Mouse (Mus musculus) MN1 (cell line): Measurements from ENCODE around the gene Galnt15.

Experiments
- DNase-seq: peaks from one replicate; pipeline ENCODE4 v3.0.0-alpha.2; 2016; ENCODE audit warnings: low spot score

The Galnt15 gene

GRCm38 (mm10) chr14:32091124-32091523 lies 62.3 kb downstream of the Galnt15 start:
- DNase-seq = no peak

DNA sequence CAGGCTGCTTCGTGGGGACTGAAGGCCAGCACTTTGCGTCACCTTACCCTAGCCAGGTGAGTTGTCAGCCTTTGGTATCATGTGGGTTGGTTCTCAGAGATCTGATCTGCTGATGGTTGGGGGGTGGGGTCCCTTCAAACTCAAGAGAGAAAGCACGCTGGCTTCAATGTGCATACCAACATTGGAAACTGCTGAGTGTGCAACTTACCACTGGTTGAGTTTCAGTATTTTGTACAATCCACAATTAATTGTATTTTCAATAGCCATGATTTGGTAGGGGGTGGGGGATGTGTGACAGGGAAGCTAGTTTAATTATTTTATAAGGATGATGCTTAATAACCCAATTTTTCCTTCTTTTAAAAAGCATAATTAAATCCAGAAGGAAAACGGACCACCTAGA lies 62.9 kb downstream of the Galnt15 start:
- DNase-seq = no peak

DNA sequence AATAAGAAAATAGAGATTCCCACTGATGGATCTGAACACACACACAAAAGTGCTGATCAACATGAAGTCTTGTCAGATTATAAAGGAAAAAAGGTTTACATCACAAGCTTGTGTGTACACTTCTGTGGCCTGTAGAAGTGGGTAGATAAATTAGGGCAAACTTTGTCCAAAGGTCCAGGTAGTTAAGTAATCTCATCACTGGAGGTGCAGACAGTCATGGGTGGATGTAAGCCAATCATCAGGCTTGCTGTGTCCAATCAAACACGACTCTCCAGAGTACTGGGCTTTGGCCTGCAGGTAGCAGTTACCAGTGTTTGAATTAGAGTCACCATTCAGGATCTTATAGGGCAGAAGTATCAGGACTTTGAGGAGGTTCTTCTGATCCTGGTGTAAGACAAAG lies 64.2 kb downstream of the Galnt15 start:
- no peak for DNase-seq

DNA sequence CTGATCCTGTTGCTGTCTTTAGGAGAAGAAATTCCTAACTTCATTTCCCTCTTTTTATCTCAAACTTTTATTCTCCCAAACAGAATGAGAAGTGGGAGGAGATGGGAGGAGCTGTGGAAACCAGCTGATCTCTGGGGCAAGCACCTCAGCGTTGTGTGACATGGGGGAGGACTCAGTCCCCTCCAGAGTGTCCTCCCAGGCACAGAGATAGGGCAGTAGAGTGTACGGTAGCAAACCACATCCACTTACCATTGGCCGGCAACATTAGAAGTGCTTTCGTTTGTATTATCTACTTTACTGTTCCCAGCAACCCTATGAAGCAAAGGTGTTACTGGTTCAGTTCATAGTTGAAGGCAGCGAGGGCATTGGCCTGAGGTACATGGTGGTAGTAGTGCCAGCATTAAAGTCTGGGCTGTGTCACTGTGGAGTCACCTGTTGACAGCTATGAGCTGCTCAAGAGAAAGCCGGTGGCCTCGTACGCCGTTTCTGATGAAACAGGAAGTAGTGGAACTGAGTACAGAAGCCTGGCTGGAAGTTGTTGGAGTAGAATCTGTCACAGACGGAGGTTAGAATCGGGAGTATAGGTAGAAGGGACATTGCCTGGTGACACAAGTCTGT lies 64.8 kb downstream of the Galnt15 start:
- no peak for DNase-seq

- no peak for DNase-seq
These were observed 66.9 kb downstream of the Galnt15 start for GRCm38 (mm10) chr14:32095646-32096045.

DNA sequence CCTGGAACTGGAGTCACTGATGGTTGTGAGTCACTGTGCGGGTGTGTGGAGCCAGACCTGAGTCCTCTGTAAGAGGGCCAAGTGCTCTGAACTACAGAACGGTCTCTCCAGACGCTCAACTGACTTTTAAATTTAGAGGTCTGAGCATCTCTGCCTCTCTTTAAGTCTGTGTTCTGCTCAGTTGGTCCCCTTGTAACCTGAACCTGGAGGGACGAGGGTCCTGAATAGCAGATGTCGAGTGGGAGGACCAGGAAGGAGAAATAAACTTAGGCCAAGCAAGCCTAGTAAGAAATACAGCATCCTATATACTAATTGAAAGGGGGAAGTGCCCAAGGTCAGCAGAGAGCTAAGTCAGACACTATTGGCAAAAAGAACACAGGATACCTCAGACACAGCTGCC lies 68.0 kb downstream of the Galnt15 start:
- no peak for DNase-seq

DNA sequence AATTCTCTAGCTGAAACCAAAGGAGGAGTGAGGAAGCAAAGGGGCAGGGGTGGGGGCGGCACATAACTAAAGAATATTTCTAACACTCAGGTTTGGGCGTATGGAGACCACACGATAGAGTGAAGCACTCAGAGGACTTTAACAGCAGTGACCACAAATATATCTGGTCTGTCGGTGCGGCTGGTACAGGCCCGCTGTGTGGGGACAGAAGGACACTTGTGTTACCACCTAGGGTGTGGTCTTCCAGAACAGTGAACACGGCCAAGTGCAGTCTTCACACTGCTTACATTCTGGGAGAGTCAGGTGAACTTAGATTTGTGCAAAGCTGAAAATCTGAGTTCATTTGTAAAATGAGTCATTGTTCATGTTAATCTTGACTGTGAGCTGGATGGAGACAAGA lies 68.9 kb downstream of the Galnt15 start:
- DNase-seq = no peak

DNA sequence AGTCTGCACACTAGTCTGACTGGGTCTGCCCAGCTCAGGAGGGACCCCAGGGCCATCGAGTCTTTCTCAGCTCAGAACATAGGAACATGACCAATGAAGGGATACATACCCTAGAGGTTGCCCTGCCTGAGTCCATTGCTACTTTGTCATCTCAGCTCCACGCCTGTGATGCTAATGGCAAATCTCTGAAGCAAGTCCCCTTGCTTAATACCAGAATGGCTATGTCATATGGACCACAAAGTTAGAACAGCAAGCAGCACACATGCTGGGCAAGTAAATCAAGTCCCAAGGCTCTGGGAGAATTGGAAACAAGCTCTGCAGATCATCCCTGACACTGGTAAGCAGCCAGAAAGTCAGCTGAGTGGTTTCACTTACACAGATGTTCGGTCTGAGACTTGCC lies 70.2 kb downstream of the Galnt15 start:
- DNase-seq = no peak

- DNase-seq = no peak
These were observed 74.8 kb downstream of the Galnt15 start for GRCm38 (mm10) chr14:32103556-32103955.

GRCm38 (mm10) chr14:32105663-32106062 lies 76.9 kb downstream of the Galnt15 start:
- DNase-seq = no peak

DNA sequence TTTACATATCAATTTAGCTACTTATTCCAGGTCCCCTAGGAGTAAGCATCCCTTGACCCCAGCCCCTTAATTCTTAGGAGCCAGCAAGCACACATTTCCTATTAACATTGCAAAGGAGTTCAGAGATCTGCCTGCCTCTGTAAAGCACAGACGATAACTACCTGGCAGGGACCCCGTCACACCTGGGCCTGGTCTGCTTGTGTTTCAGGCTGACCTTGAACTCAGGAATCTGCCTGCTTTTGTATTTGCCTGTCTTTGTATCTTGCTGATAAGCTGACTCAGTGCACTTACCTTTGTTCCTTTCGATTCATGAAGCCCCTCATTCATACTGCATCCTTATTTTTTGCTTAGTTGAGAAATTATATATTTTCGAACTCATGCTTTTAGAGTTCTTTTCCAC lies 78.1 kb downstream of the Galnt15 start:
- no peak for DNase-seq
